Mouse (Mus musculus) forebrain, embryonic 15.5 days (tissue): ENCODE results near the gene Fbxl15. TPM values are rescaled to one million over a fixed set of nuclear protein-coding genes. Genes with fewer than 3 reads are reported as not detected.
A peak's percentile ranks its signal among the peaks of the same experiment; 100 is the strongest.

Experiments
- ATAC-seq: fragments of 200-750 bp; cut with Nextera tagmentation; replicated peaks from 2 replicates; pipeline ENCODE4 v1.8.0; 2017; ENCODE audit warnings: mild to moderate bottlenecking, moderate TSS enrichment, moderate library complexity
- H3K27ac ChIP-seq: fragments of 300-500 bp; sonication (generic); replicated peaks from 2 replicates; pipeline ENCODE4 v1.5.1; 2015; ENCODE audit warnings: mild to moderate bottlenecking, inconsistent platforms
- H3K27me3 ChIP-seq: fragments of 300-500 bp; sonication (generic); 2 replicates; pipeline ENCODE4 v1.6.1; 2015; ENCODE audit warnings: inconsistent platforms
- H3K36me3 ChIP-seq: fragments of 300-500 bp; sonication (generic); 2 replicates; pipeline ENCODE4 v1.6.1; 2015; ENCODE audit warnings: mild to moderate bottlenecking, inconsistent platforms
- H3K4me1 ChIP-seq: fragments of 300-500 bp; sonication (generic); 2 replicates; pipeline ENCODE4 v1.6.1; 2015; ENCODE audit warnings: inconsistent platforms
- H3K4me2 ChIP-seq: fragments of 300-500 bp; sonication (generic); replicated peaks from 2 replicates; pipeline ENCODE4 v1.6.1; 2015; ENCODE audit warnings: mild to moderate bottlenecking, inconsistent platforms
- H3K4me3 ChIP-seq: fragments of 300-500 bp; sonication (generic); 2 replicates; pipeline ENCODE4 v1.5.1; 2015; ENCODE audit warnings: mild to moderate bottlenecking, inconsistent platforms
- H3K9ac ChIP-seq: fragments of 300-500 bp; sonication (generic); replicated peaks from 2 replicates; pipeline ENCODE4 v1.6.1; 2015; ENCODE audit warnings: mild to moderate bottlenecking, inconsistent platforms
- H3K9me3 ChIP-seq: fragments of 300-500 bp; sonication (generic); 2 replicates; pipeline ENCODE4 v1.6.1; 2016; ENCODE audit warnings: inconsistent platforms
- WGBS: fragments of 180-500 bp; shearing (Covaris S2); methylation state at CpG from one replicate; pipeline ENCODE4 v1.1.7; 2015; ENCODE audit warnings: mixed read lengths; 5-methylcytosine and 5-hydroxymethylcytosine counted together
- polyA plus RNA-seq: library from polyadenylated mRNA; unstranded; fragments of >200 nt; fragmentation: Nextera tagmentation; extraction: Ambion mirVana; gene quantifications from 2 replicates; pipeline ENCODE4 v1.2.1, GENCODE M21; 2015

Gene Fbxl15
- polyA plus RNA-seq, 1 experiment from 2014 or later = 40.2 TPM

- WGBS = 48% methylated on average over 6 of the region's 6 CpGs
- no peaks in the 10 kb centered on the region for H3K9me3 ChIP-seq
- H3K27me3 ChIP-seq = no peaks in the 10 kb centered on the region
- peak overlapping the region; percentile 67 for H3K27ac ChIP-seq
- H3K9ac ChIP-seq = peak overlapping the region; percentile 20; the same call in 1 of the 2 replicates
- no peak; the same call in 1 of the 2 replicates for ATAC-seq
- H3K4me2 ChIP-seq = peak overlapping the region; percentile 82
- peak overlapping the region; percentile 56 for H3K4me3 ChIP-seq
- no peaks in the 10 kb centered on the region for H3K36me3 ChIP-seq
- H3K4me1 ChIP-seq = peaks cover 29% of the 10 kb centered on the region
These were observed 10.9 kb downstream of the Fbxl15 start for GRCm38 (mm10) chr19:46338942-46339286.

- H3K36me3 ChIP-seq = no peaks in the 10 kb centered on the region
- H3K27ac ChIP-seq = peak overlapping the region; percentile 67
- 0 out of 2 replicates have a peak overlapping the region, but pooled peaks have one; percentile 20 for H3K9ac ChIP-seq
- H3K4me3 ChIP-seq = peak overlapping the region; percentile 56
- peaks cover 29% of the 10 kb centered on the region for H3K4me1 ChIP-seq
- peak; percentile 36 for ATAC-seq
- peak overlapping the region; percentile 82 for H3K4me2 ChIP-seq
- WGBS = 47% methylated on average over 7 of the region's 7 CpGs
- H3K9me3 ChIP-seq = no peaks in the 10 kb centered on the region
- no peaks in the 10 kb centered on the region for H3K27me3 ChIP-seq
These were observed 11.4 kb downstream of the Fbxl15 start for GRCm38 (mm10) chr19:46339287-46339971.

GRCm38 (mm10) chr19:46344710-46345419 is 16.9 kb downstream of the Fbxl15 start:
- no peaks in the 10 kb centered on the region for H3K9me3 ChIP-seq
- no peak for ATAC-seq
- H3K4me2 ChIP-seq = no peak overlapping the region
- H3K27ac ChIP-seq = no peak overlapping the region
- peaks cover 20% of the 10 kb centered on the region for H3K4me1 ChIP-seq
- no peak overlapping the region for H3K9ac ChIP-seq
- H3K4me3 ChIP-seq = no peak overlapping the region
- H3K27me3 ChIP-seq = 0 out of 2 replicates have a peak, but pooled peaks cover 4% of the 10 kb centered on the region
- H3K36me3 ChIP-seq = no peaks in the 10 kb centered on the region
- 24% methylated on average over 7 of the region's 7 CpGs for WGBS

GRCm38 (mm10) chr19:46347146-46347545 is 19.2 kb downstream of the Fbxl15 start:
- no peak for ATAC-seq
- WGBS = 95% methylated on average over 1 of the region's 1 CpGs
- H3K4me3 ChIP-seq = no peak overlapping the region
- H3K4me1 ChIP-seq = peaks cover 24% of the 10 kb centered on the region
- no peak overlapping the region for H3K27ac ChIP-seq
- no peak overlapping the region for H3K9ac ChIP-seq
- H3K36me3 ChIP-seq = no peaks in the 10 kb centered on the region
- 0 out of 2 replicates have a peak, but pooled peaks cover 7% of the 10 kb centered on the region for H3K27me3 ChIP-seq
- H3K4me2 ChIP-seq = no peak overlapping the region
- no peaks in the 10 kb centered on the region for H3K9me3 ChIP-seq

GRCm38 (mm10) chr19:46347936-46348668 is 20.1 kb downstream of the Fbxl15 start:
- WGBS = 28% methylated on average over 14 of the region's 14 CpGs
- Histone ChIP-seq H3K9me3 (no peaks in the 10 kb centered on the region), H3K27ac (peak overlapping the region; percentile 93), H3K4me1 (peaks cover 24% of the 10 kb centered on the region), H3K9ac (peak overlapping the region; percentile 92), H3K4me2 (peak overlapping the region; percentile 90), H3K27me3 (0 out of 2 replicates have a peak, but pooled peaks cover 7% of the 10 kb centered on the region), H3K36me3 (no peaks in the 10 kb centered on the region), H3K4me3 (peak overlapping the region; percentile 75)
- ATAC-seq = no peak

- 0 out of 2 replicates have a peak, but pooled peaks cover 7% of the 10 kb centered on the region for H3K27me3 ChIP-seq
- peak overlapping the region; percentile 75 for H3K4me3 ChIP-seq
- H3K36me3 ChIP-seq = no peaks in the 10 kb centered on the region
- peak; percentile 94 for ATAC-seq
- peak overlapping the region; percentile 92 for H3K9ac ChIP-seq
- peaks cover 24% of the 10 kb centered on the region for H3K4me1 ChIP-seq
- H3K4me2 ChIP-seq = peak overlapping the region; percentile 90
- H3K9me3 ChIP-seq = no peaks in the 10 kb centered on the region
- under 1% methylated on average over 78 of the region's 78 CpGs for WGBS
- peak overlapping the region; percentile 93 for H3K27ac ChIP-seq
These were observed 20.9 kb downstream of the Fbxl15 start for GRCm38 (mm10) chr19:46348761-46349458.

- 28% methylated on average over 6 of the region's 6 CpGs for WGBS
- Histone ChIP-seq H3K4me1 (peaks cover 22% of the 10 kb centered on the region), H3K36me3 (no peaks in the 10 kb centered on the region), H3K4me3 (peak overlapping the region; percentile 75), H3K9ac (peak overlapping the region; percentile 92), H3K4me2 (peak overlapping the region; percentile 90), H3K9me3 (no peaks in the 10 kb centered on the region), H3K27ac (peak overlapping the region; percentile 93; the same call in 1 of the 2 replicates), H3K27me3 (0 out of 2 replicates have a peak, but pooled peaks cover 7% of the 10 kb centered on the region)
- ATAC-seq = peak; percentile 20; the same call in 1 of the 2 replicates
These were observed 21.6 kb downstream of the Fbxl15 start for GRCm38 (mm10) chr19:46349550-46349949.

GRCm38 (mm10) chr19:46350168-46350932 is 22.4 kb downstream of the Fbxl15 start, which contains the start of gene 2310034G01Rik:
Gene 2310034G01Rik, minus strand, starts transcription at chr19:46350302.
- Histone ChIP-seq H3K4me2 (peak within 1 kb of the TSS; percentile 90), H3K4me1 (peaks cover 19% of the 10 kb centered on the region), H3K9me3 (no peaks in the 10 kb centered on the region), H3K27ac (peak within 1 kb of the TSS; percentile 93), H3K4me3 (peak within 1 kb of the TSS; percentile 75), H3K9ac (peak within 1 kb of the TSS; percentile 92), H3K27me3 (0 out of 2 replicates have a peak, but pooled peaks cover 7% of the 10 kb centered on the region), H3K36me3 (no peaks in the 10 kb centered on the region)
- 50% methylated on average over 10 of the region's 10 CpGs for WGBS
- ATAC-seq = no peak

- H3K27ac ChIP-seq = no peak overlapping the region
These were observed 28.7 kb downstream of the Fbxl15 start for GRCm38 (mm10) chr19:46356701-46357138.

GRCm38 (mm10) chr19:46357344-46358280 is 29.6 kb downstream of the Fbxl15 start:
- peak overlapping the region; percentile 62 for H3K9ac ChIP-seq
- H3K4me3 ChIP-seq = peak overlapping the region; percentile 54
- H3K27ac ChIP-seq = no peak overlapping the region
- H3K4me2 ChIP-seq = peak overlapping the region; percentile 67
- 22% methylated on average over 25 of the region's 25 CpGs for WGBS
- H3K36me3 ChIP-seq = no peaks in the 10 kb centered on the region
- no peaks in the 10 kb centered on the region for H3K9me3 ChIP-seq
- H3K27me3 ChIP-seq = no peaks in the 10 kb centered on the region
- no peak; the same call in 1 of the 2 replicates for ATAC-seq
- peaks cover 9% of the 10 kb centered on the region for H3K4me1 ChIP-seq

More at GRCm38 (mm10) chr19:46356701-46357138, 28.7 kb downstream of the Fbxl15 start:
- Histone ChIP-seq H3K4me2 (peak overlapping the region; percentile 67), H3K4me3 (peak overlapping the region; percentile 54), H3K4me1 (peaks cover 9% of the 10 kb centered on the region), H3K9ac (peak overlapping the region; percentile 62), H3K27me3 (no peaks in the 10 kb centered on the region), H3K36me3 (no peaks in the 10 kb centered on the region), H3K9me3 (no peaks in the 10 kb centered on the region)
- peak; percentile 95 for ATAC-seq
- WGBS = under 1% methylated on average over 29 of the region's 29 CpGs
